Mouse (Mus musculus): ENCODE measurements at regions not wholly inside any gene's neighbourhood (a gene's known extent, or its start where the extent isn't known, plus 50 kb on each side); places are given as distances from the start of the nearest gene placed in this dataset.

GRCm38 (mm10) chr14:68447240-68447923 lies 846.7 kb downstream of the Synb start:
- Histone ChIP-seq H3K4me3 (ENCODE audit: insufficient read depth, low read length) (no peak overlapping the region), H3K27ac (ENCODE audit: insufficient read depth, low read depth, low read length) (no peak overlapping the region), H3K4me1 (ENCODE audit: control insufficient read depth, insufficient read depth, low read length) (no peaks in the 10 kb centered on the region)
- no peak for TF ChIP-seq POLR2A (IDR thresholded peaks at IDR 0.05; ENCODE audit: borderline replicate concordance, low read depth, low read length)
- TF ChIP-seq CTCF (IDR thresholded peaks at IDR 0.05; ENCODE audit: low read depth, low read length), result no peak

GRCm38 (mm10) chr14:68433326-68433725 lies 860.8 kb downstream of the Synb start:
- Histone ChIP-seq H3K27ac (ENCODE audit: insufficient read depth, low read depth, low read length) (no peak overlapping the region), H3K4me1 (ENCODE audit: control insufficient read depth, insufficient read depth, low read length) (no peaks in the 10 kb centered on the region), H3K4me3 (ENCODE audit: insufficient read depth, low read length) (no peak overlapping the region)
- TF ChIP-seq CTCF (IDR thresholded peaks at IDR 0.05; ENCODE audit: low read depth, low read length) (no peak), POLR2A (IDR thresholded peaks at IDR 0.05; ENCODE audit: borderline replicate concordance, low read depth, low read length) (no peak)

GRCm38 (mm10) chr14:68432111-68432510 lies 862.0 kb downstream of the Synb start:
- no peaks in the 10 kb centered on the region for H3K4me1 ChIP-seq (ENCODE audit: control insufficient read depth, insufficient read depth, low read length)
- no peak overlapping the region for H3K4me3 ChIP-seq (ENCODE audit: insufficient read depth, low read length)
- TF ChIP-seq CTCF (IDR thresholded peaks at IDR 0.05; ENCODE audit: low read depth, low read length), result no peak
- no peak for TF ChIP-seq POLR2A (IDR thresholded peaks at IDR 0.05; ENCODE audit: borderline replicate concordance, low read depth, low read length)
- H3K27ac ChIP-seq (ENCODE audit: insufficient read depth, low read depth, low read length), result no peak overlapping the region

GRCm38 (mm10) chr14:68427235-68427634 lies 866.9 kb downstream of the Synb start:
- no peaks in the 10 kb centered on the region for H3K4me1 ChIP-seq (ENCODE audit: control insufficient read depth, insufficient read depth, low read length)
- no peak overlapping the region for H3K27ac ChIP-seq (ENCODE audit: insufficient read depth, low read depth, low read length)
- TF ChIP-seq POLR2A (IDR thresholded peaks at IDR 0.05; ENCODE audit: borderline replicate concordance, low read depth, low read length) (no peak), CTCF (IDR thresholded peaks at IDR 0.05; ENCODE audit: low read depth, low read length) (no peak)
- no peak overlapping the region for H3K4me3 ChIP-seq (ENCODE audit: insufficient read depth, low read length)

- Histone ChIP-seq H3K27ac (ENCODE audit: insufficient read depth, low read depth, low read length) (no peak overlapping the region), H3K4me1 (ENCODE audit: control insufficient read depth, insufficient read depth, low read length) (no peaks in the 10 kb centered on the region), H3K4me3 (ENCODE audit: insufficient read depth, low read length) (no peak overlapping the region)
- no peak for TF ChIP-seq POLR2A (IDR thresholded peaks at IDR 0.05; ENCODE audit: borderline replicate concordance, low read depth, low read length)
- no peak for TF ChIP-seq CTCF (IDR thresholded peaks at IDR 0.05; ENCODE audit: low read depth, low read length)
Measured at GRCm38 (mm10) chr14:68392440-68392839, 901.7 kb downstream of the Synb start.

- H3K4me1 ChIP-seq (ENCODE audit: control insufficient read depth, insufficient read depth, low read length), result no peaks in the 10 kb centered on the region
- TF ChIP-seq POLR2A (IDR thresholded peaks at IDR 0.05; ENCODE audit: borderline replicate concordance, low read depth, low read length) (no peak), CTCF (IDR thresholded peaks at IDR 0.05; ENCODE audit: low read depth, low read length) (no peak)
- no peak overlapping the region for H3K4me3 ChIP-seq (ENCODE audit: insufficient read depth, low read length)
- H3K27ac ChIP-seq (ENCODE audit: insufficient read depth, low read depth, low read length), result no peak overlapping the region
Measured at GRCm38 (mm10) chr14:68391875-68392274, 902.2 kb downstream of the Synb start.

- H3K27ac ChIP-seq (ENCODE audit: insufficient read depth, low read depth, low read length), result no peak overlapping the region
- no peaks in the 10 kb centered on the region for H3K4me1 ChIP-seq (ENCODE audit: control insufficient read depth, insufficient read depth, low read length)
- H3K4me3 ChIP-seq (ENCODE audit: insufficient read depth, low read length), result no peak overlapping the region
- no peak for TF ChIP-seq CTCF (IDR thresholded peaks at IDR 0.05; ENCODE audit: low read depth, low read length)
- no peak for TF ChIP-seq POLR2A (IDR thresholded peaks at IDR 0.05; ENCODE audit: borderline replicate concordance, low read depth, low read length)
Measured at GRCm38 (mm10) chr14:68381741-68382140, 912.4 kb downstream of the Synb start.

GRCm38 (mm10) chr14:68367696-68368095 lies 926.4 kb downstream of the Synb start:
- H3K27ac ChIP-seq (ENCODE audit: insufficient read depth, low read depth, low read length), result no peak overlapping the region
- no peak overlapping the region for H3K4me3 ChIP-seq (ENCODE audit: insufficient read depth, low read length)
- TF ChIP-seq CTCF (IDR thresholded peaks at IDR 0.05; ENCODE audit: low read depth, low read length) (no peak), POLR2A (IDR thresholded peaks at IDR 0.05; ENCODE audit: borderline replicate concordance, low read depth, low read length) (no peak)
- no peaks in the 10 kb centered on the region for H3K4me1 ChIP-seq (ENCODE audit: control insufficient read depth, insufficient read depth, low read length)

- no peak overlapping the region for H3K4me3 ChIP-seq (ENCODE audit: insufficient read depth, low read length)
- TF ChIP-seq CTCF (IDR thresholded peaks at IDR 0.05; ENCODE audit: low read depth, low read length) (no peak), POLR2A (IDR thresholded peaks at IDR 0.05; ENCODE audit: borderline replicate concordance, low read depth, low read length) (no peak)
Measured at GRCm38 (mm10) chr14:68363892-68364291, 930.2 kb downstream of the Synb start.

GRCm38 (mm10) chr14:68361998-68362397 lies 932.1 kb downstream of the Synb start:
- Histone ChIP-seq H3K4me1 (ENCODE audit: control insufficient read depth, insufficient read depth, low read length) (no peaks in the 10 kb centered on the region), H3K4me3 (ENCODE audit: insufficient read depth, low read length) (no peak overlapping the region), H3K27ac (ENCODE audit: insufficient read depth, low read depth, low read length) (no peak overlapping the region)
- TF ChIP-seq CTCF (IDR thresholded peaks at IDR 0.05; ENCODE audit: low read depth, low read length), result no peak

More at GRCm38 (mm10) chr14:68363892-68364291, 930.2 kb downstream of the Synb start:
- Histone ChIP-seq H3K4me1 (ENCODE audit: control insufficient read depth, insufficient read depth, low read length) (no peaks in the 10 kb centered on the region), H3K27ac (ENCODE audit: insufficient read depth, low read depth, low read length) (no peak overlapping the region)
